Mouse (Mus musculus) cortical plate, adult 2 months (tissue): ENCODE results near the gene Thpo.

Experiments used
- CTCF ChIP-seq: fragments of 200-500 bp; IDR thresholded peaks from 2 replicates; pipeline ENCODE4 v1.5.1; 2011; ENCODE audit warnings: mild to moderate bottlenecking, control low read depth, low read length; ENCODE audit not compliant: insufficient read depth; ENCODE audit errors: extremely low read depth
- POLR2A ChIP-seq: fragments of 200-500 bp; IDR thresholded peaks from 2 replicates; pipeline ENCODE4 v1.6.1; 2011; ENCODE audit warnings: mild to moderate bottlenecking, low read length, control low read depth; ENCODE audit not compliant: insufficient read depth; ENCODE audit errors: extremely low read depth

DNA sequence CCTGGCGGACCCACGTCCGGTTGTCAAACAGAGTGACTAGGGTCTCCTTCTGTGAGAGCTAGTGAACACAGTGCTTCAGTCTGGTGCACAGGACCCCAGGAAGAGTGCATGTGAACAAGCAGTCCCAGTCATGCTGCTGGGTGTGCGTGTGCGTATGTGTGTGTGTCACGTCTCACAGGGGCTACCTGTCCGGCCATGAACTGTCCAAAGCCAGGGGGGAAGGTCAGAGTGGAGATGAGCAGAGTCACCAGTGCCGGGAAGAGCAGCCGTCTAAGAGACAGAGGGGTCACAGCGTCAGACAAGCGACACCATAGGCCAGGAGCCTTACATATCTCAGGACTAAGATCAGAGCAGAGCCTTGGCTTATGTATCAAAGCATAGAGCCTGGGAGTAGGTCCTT lies 23.9 kb downstream of the Thpo start:
- TF ChIP-seq POLR2A: no peak; the same call in 1 of the 2 replicates
- no peak for TF ChIP-seq CTCF
